Mouse (Mus musculus) c-Kit-positive CD71-positive TER-119-positive erythroid progenitor cells, embryonic 14.5 days (primary cell): ENCODE data around the gene Olfr266.

Source experiments
- DNase-seq: peaks from one replicate; pipeline ENCODE4 v3.0.0-alpha.2; 2013; ENCODE audit warnings: low spot score

The Olfr266 gene

GRCm38 (mm10) chr3:106826187-106826586, at the start of gene Olfr266:
Gene Olfr266, minus strand, starts transcription at chr3:106826287.
- no peak for DNase-seq

GRCm38 (mm10) chr3:106875626-106876025, 49.5 kb upstream of the Olfr266 start:
- no peak for DNase-seq

DNA sequence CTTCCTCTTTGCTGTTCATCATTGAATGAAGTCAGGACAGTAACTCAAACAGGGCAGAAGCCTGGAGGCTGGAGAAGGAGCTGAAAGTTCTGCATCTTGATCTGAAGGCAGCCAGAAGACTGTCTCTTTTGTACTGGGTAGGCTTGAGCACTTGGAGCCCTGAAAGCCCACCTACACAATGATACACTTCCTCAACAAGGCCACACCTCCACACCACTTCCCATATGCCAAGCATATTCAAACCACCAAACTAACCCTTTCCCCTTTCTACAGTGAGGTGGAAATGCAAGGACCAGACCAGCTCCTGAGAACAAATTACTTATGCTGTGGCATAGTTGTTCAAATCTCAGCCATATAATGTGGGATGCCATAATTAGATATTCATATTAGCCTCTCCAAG, 46.8 kb upstream of the Olfr266 start:
- DNase-seq, result no peak

DNA sequence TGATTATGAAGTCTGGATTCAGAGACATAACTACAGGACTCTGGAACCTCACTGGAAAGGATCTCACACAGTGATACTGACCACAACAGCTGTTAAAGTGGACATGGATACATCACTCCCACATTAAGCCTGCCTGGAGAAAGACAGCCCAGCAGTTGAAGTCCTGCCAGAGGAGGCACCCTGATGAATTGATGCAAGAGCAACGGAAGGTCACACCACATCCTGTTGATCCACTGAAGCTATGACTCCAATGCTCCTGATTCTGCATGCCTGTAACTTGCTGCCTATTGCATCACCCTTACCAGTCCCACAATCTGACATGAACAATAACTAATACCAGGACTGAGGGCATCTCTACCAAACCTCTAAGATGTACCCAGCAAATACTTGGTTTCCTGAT, 6.0 kb upstream of the Olfr266 start:
- no peak for DNase-seq

DNA sequence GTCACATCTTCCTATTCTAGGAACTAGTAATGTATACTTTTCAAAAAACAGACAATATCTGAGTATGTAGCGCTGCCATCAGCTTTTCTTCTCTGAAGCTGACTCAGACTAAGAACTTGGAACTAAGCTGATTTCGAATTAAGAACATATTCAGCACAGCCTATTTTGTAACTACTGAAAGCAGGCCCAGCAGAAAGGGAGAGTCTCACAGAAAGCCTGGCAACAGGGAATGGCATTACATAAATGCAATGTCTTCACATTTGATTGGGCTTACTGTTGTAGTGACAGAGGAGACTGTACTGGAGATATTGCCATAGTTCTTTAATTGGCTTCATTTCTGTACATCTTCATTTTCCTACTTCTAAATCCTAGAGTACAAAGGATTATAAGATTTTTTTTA, 8.4 kb downstream of the Olfr266 start:
- no peak for DNase-seq

DNA sequence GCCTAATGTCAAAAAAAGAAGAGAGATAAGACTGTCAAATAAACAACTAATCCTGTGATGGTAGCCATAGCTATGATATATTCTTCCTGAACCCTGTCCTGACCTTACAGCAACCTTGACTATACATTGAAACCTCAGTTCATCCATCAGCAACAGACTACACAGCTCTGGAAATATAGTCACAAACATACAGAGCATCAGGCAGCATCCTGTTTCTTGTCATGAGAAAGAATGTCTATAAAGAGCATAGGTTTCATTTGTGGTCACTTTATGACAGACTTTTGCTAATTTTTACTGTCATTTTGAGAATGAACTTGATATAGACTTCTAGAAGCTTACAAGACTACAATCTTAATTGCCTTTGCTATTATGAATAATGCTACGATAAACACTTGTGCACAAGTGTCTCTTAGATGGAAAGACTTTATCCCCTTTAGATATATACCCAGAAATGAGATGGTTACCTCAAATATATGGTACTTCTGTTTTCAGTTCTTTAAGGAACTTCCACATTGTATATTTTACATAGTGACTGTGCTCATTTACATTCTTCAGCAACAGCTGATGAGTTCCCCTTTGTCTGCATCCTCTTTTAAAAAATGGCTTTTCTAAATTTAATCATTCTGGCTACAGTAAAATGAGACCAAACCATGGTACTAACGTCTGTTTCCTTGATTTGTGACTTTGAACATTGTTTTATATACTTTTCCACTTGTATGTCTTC, 17.0 kb downstream of the Olfr266 start:
- no peak for DNase-seq

DNA sequence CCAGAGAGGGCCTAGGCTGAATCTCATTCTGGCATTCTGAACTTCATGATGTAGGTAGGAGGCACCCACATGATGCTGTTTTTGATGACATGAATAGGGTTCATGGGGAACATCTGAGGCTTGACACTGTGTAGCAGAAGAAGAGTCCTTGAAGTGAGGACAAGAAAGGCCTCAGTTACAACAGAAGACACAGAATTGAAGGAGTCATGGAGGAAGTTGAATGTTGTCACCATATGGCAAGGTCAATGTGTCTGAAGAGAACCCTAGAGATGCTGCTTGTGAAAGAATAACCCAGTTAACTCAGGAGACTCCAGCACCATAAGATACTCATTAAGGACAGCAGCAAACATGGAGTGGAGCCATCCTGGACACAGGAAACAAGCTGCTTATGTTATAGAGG, 28.0 kb downstream of the Olfr266 start:
- no peak for DNase-seq

DNA sequence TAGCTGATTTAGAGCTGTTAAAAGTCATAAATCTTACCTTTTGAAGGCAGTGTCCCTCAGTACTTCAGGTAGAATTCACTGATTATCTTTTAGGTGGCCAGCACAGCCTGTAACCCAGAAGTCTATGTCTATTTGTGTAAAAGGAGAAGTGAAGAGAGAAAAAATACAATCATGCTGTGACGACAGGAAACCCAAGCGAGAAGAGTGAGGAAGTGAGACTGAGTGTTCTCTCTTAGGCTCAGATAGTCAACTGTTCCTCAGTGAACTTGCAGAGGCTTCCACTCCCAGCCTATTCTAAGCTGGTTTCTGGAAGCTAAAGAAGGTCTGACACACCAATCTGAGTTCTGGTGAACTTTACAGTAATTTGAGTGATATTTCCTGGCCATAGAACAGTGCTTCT, 36.2 kb downstream of the Olfr266 start, which contains the start of gene Cd53:
Gene Cd53 (minus strand): TSS at position 220 of the 400 bp plus-strand sequence.
- peak; percentile 1 for DNase-seq

GRCm38 (mm10) chr3:106788440-106788887, 37.6 kb downstream of the Olfr266 start:
- no peak for DNase-seq

- DNase-seq, result no peak
Observed at GRCm38 (mm10) chr3:106787972-106788371, 38.1 kb downstream of the Olfr266 start.

- DNase-seq, result no peak
Observed at GRCm38 (mm10) chr3:106785130-106785529, 41.0 kb downstream of the Olfr266 start.

DNA sequence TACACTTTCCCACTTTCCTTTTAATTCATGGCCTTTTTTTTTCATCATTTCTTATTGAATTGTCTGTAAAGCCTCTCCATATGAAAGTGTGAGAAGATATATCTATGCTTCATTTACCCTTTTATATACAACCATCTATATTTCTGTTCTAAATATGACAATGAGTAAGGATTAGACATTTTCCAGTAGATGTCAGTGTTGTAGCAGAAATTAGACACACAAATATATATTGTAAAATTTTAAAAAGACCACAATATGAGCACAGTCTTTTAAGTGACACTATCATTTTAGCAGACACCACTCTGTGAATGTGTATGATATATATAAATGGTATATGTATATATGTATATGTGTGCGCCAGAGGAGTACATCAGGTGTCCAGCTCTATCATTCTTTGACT, 54.3 kb downstream of the Olfr266 start:
- no peak for DNase-seq
